Mouse (Mus musculus) stomach, postnatal 0 days (tissue): ENCODE results near the gene Tmem128. TPM values are rescaled to one million over a fixed set of nuclear protein-coding genes. Genes with fewer than 3 reads are reported as not detected.

Experiments
- ATAC-seq: fragments of 200-750 bp; cut with Nextera tagmentation; 2 replicates; pipeline ENCODE4 v1.8.0; 2017; ENCODE audit not compliant: low FRiP score, low TSS enrichment
- DNase-seq: peaks from one replicate; pipeline ENCODE4 v3.0.0-alpha.2; 2016; ENCODE audit warnings: low spot score
- H3K27ac ChIP-seq: fragments of 300-500 bp; sonication (generic); replicated peaks from 2 replicates; pipeline ENCODE4 v1.5.1; 2014; ENCODE audit warnings: mild to moderate bottlenecking, control low read depth
- H3K27me3 ChIP-seq: fragments of 300-500 bp; sonication (generic); 2 replicates; pipeline ENCODE4 v1.6.1; 2014; ENCODE audit warnings: low read length; ENCODE audit not compliant: control insufficient read depth, insufficient read depth
- H3K36me3 ChIP-seq: fragments of 300-500 bp; sonication (generic); 2 replicates; pipeline ENCODE4 v1.6.1; 2014; ENCODE audit warnings: low read length, mixed read lengths; ENCODE audit not compliant: control insufficient read depth, insufficient read depth
- H3K4me1 ChIP-seq: fragments of 300-500 bp; sonication (generic); replicated peaks from 2 replicates; pipeline ENCODE4 v1.6.1; 2014; ENCODE audit warnings: antibody characterized with exemption; ENCODE audit not compliant: control insufficient read depth, insufficient read depth
- H3K4me2 ChIP-seq: fragments of 300-500 bp; sonication (generic); replicated peaks from 2 replicates; pipeline ENCODE4 v1.6.1; 2014; ENCODE audit warnings: low read depth, mild to moderate bottlenecking, control low read depth, moderate library complexity
- H3K4me3 ChIP-seq: fragments of 300-500 bp; sonication (generic); 2 replicates; pipeline ENCODE4 v1.5.1; 2014; ENCODE audit warnings: low read depth, low read length, control low read depth
- H3K9ac ChIP-seq: fragments of 300-500 bp; sonication (generic); 2 replicates; pipeline ENCODE4 v1.6.1; 2014; ENCODE audit warnings: mild to moderate bottlenecking, low read length, control low read depth, mixed read lengths
- H3K9me3 ChIP-seq: fragments of 300-500 bp; sonication (generic); 2 replicates; pipeline ENCODE4 v1.6.1; 2016; ENCODE audit warnings: low read length; ENCODE audit not compliant: control insufficient read depth
- CTCF ChIP-seq: IDR thresholded peaks from 2 replicates; pipeline ENCODE4 v1.5.1; 2016; ENCODE audit warnings: antibody characterized with exemption, low read depth, mild to moderate bottlenecking, moderate library complexity
- EP300 ChIP-seq: optimal IDR thresholded peaks from 2 replicates; pipeline ENCODE3; 2016; ENCODE audit warnings: antibody characterized with exemption
- WGBS: fragments of 180-500 bp; shearing (Covaris S2); extraction: QIAGEN DNeasy Blood & Tissue Kit; methylation state at CpG from one replicate; pipeline ENCODE4 v1.1.7; 2014; 5-methylcytosine and 5-hydroxymethylcytosine counted together
- polyA plus RNA-seq: library from polyadenylated mRNA; unstranded; fragments of >200 nt; fragmentation: Nextera tagmentation; extraction: Ambion mirVana; gene quantifications from 2 replicates; pipeline ENCODE4 v1.2.1, GENCODE M21; 2015

Gene Tmem128
- polyA plus RNA-seq, 1 experiment from 2014 or later = 77.6 TPM

DNA sequence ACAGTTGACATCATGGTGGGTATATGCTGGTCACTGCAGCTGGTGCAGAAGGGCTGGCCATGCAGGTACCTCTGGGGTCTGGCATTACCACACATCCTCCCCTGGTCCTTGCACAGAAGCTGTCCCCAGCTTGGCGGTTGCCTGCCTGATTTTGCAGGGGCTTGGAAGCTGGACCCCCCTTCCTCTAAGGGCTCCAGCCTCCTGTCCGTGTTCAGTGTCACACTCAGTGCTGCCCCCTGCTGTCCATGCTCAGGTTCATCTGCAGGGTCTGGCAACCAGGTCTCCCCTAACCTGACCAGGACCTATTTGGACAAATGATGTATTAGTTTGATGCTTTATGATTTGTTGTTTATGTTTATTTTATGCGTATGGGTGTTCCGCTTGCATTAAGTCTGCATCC, 24.6 kb upstream of the Tmem128 start:
- Histone ChIP-seq H3K9me3 (no peaks in the 10 kb centered on the region), H3K4me2 (no peak overlapping the region), H3K27me3 (no peaks in the 10 kb centered on the region), H3K27ac (no peak overlapping the region), H3K4me3 (no peak overlapping the region), H3K4me1 (no peaks in the 10 kb centered on the region), H3K36me3 (peaks cover 15% of the 10 kb centered on the region), H3K9ac (no peak overlapping the region)
- WGBS = 70% methylated on average over 4 of the region's 4 CpGs
- DNase-seq (peak; percentile 65), ATAC-seq (no peak)
- no peak for TF ChIP-seq EP300
- peak; percentile 76 for TF ChIP-seq CTCF

DNA sequence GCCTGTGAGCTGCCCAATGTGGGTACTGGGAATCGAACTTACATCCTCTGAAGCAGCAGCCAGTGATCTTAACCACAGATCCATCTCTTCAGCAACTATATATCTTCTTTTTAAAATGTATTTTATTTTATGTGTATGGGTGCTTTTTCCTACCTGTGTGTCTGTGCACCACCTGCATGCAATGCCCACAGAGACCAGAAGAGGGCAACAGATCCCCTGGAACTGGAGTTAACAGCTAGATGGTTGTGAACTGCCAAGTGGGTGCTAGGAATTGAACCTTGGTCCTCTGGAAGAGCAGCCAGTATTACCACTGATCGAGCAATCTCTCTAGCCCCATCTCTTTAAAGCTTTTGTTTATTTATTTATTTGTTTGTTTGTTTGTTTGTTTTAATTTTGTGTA, 23.4 kb upstream of the Tmem128 start:
- H3K27me3 ChIP-seq = no peaks in the 10 kb centered on the region
- H3K27ac ChIP-seq = no peak overlapping the region
- no peak for TF ChIP-seq EP300
- peak; percentile 40 for TF ChIP-seq CTCF
- no peaks in the 10 kb centered on the region for H3K4me1 ChIP-seq
- no peak overlapping the region for H3K9ac ChIP-seq
- peaks cover 12% of the 10 kb centered on the region for H3K36me3 ChIP-seq
- WGBS = 90% methylated on average over 2 of the region's 2 CpGs
- H3K4me2 ChIP-seq = no peak overlapping the region
- DNase-seq (no peak), ATAC-seq (no peak)
- no peak overlapping the region for H3K4me3 ChIP-seq
- no peaks in the 10 kb centered on the region for H3K9me3 ChIP-seq

DNA sequence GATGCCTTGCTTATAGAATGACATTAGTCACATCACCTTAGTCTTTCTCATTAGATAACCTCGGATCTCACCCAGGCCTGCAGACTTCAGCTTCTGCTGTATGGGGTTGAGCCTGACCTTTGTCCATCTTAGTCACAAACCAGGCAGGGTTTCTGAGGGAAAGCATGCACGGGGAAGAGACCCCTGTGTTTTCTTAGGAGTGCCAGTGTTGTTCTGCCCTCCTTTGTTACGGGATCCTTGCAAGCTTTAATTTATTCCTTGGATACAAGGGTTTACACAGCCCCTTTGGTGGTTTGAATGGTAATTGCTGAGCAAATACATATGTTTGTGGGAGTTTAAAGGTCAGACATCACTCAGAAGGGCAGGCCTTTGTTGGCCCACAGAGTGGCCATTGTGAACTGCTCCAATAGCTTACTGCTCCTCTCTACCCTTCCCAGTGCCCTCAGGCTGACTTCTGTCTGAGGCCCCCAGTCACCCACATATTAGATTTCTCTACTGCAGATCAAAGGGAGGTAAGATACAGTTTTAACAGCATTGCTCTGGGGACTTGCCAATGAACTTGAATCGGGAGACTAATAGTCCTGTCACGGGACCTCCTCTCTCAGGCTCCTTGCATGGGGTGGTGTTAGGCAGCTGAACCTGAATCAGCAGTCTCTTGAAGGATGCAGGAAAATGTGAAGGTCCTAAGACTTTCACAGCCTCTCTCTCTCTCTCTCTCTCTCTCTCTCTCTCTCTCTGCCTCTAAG, 19.1 kb upstream of the Tmem128 start:
- Histone ChIP-seq H3K27ac (no peak overlapping the region), H3K36me3 (no peaks in the 10 kb centered on the region), H3K9me3 (no peaks in the 10 kb centered on the region), H3K4me3 (no peak overlapping the region), H3K27me3 (no peaks in the 10 kb centered on the region), H3K4me2 (no peak overlapping the region), H3K4me1 (no peaks in the 10 kb centered on the region), H3K9ac (no peak overlapping the region)
- 41% methylated on average over 5 of the region's 5 CpGs for WGBS
- DNase-seq (no peak), ATAC-seq (no peak)
- TF ChIP-seq EP300 (no peak), CTCF (no peak)

DNA sequence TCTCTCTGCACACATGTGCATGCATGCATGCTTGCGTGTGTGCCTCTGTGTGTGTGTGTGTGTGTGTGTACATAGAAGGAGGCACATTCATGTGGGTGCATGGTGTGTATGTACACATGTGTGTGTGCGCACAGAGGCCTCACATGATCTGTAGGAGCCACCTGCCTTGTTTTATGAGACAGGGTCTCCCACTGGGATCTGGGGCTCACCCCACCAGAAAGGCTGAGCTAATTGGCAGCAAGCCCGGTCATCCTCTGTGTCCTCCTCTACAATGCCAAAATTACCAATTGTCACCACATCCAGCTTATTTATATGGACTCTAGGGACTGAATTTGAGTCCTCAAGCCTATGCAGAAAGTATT, 18.5 kb upstream of the Tmem128 start:
- H3K9ac ChIP-seq = no peak overlapping the region
- no peak overlapping the region for H3K27ac ChIP-seq
- no peaks in the 10 kb centered on the region for H3K9me3 ChIP-seq
- 81% methylated on average over 3 of the region's 3 CpGs for WGBS
- no peaks in the 10 kb centered on the region for H3K27me3 ChIP-seq
- H3K4me3 ChIP-seq = no peak overlapping the region
- no peak overlapping the region for H3K4me2 ChIP-seq
- no peaks in the 10 kb centered on the region for H3K36me3 ChIP-seq
- DNase-seq (no peak), ATAC-seq (no peak)
- TF ChIP-seq EP300 (no peak), CTCF (no peak)
- H3K4me1 ChIP-seq = no peaks in the 10 kb centered on the region

DNA sequence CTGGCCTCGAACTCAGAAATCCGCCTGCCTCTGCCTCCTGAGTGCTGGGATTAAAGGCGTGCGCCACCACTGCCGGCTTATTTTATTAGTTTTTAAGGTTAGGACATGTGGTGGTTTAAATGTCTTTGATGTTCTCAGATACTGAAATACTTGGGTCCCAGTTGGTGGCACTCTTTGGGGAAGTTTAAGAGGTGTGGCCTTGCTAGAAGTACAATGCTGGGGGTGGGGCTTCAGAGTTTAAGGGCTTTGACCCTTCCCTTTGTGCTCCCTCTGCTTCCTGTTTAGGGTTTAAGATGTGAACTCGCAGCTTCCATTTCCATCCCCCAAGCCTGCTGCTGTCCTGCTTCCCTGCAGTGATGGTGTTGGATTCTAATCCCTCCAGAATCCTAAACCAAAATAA, 18.0 kb upstream of the Tmem128 start:
- no peaks in the 10 kb centered on the region for H3K4me1 ChIP-seq

DNA sequence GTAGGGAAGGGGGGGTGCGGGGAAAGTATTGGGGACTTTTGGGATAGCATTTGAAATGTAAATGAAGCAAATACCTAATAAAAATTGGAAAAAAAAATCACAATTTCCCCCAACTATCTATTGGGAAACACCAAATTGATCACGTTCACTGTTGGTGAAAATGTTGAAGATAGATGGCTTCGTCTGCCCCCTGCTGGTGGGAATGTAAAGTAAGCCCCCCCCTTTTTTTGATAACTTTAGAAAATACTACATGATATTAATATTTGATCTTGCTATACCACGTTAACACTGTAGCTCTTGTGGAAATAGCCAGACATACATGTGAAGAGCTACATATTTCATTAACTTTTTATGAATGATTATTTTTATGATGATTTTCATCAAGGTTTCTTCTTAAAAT, 4.8 kb upstream of the Tmem128 start:
- DNase-seq = no peak
- Histone ChIP-seq H3K9ac (no peak overlapping the region), H3K4me3 (no peak overlapping the region), H3K27ac (no peak overlapping the region), H3K36me3 (no peaks in the 10 kb centered on the region), H3K27me3 (no peaks in the 10 kb centered on the region), H3K4me1 (no peaks in the 10 kb centered on the region), H3K4me2 (no peak overlapping the region), H3K9me3 (no peaks in the 10 kb centered on the region)
- ATAC-seq = no peak
- TF ChIP-seq EP300 = no peak
- peak; percentile 55 for TF ChIP-seq CTCF
- 35% methylated on average over 4 of the region's 4 CpGs for WGBS

More for the DNA sequence above, 18.0 kb upstream of the Tmem128 start:
- Histone ChIP-seq H3K36me3 (no peaks in the 10 kb centered on the region), H3K9ac (no peak overlapping the region), H3K4me2 (no peak overlapping the region), H3K27me3 (no peaks in the 10 kb centered on the region), H3K4me3 (no peak overlapping the region), H3K27ac (no peak overlapping the region), H3K9me3 (no peaks in the 10 kb centered on the region)
- WGBS = 81% methylated on average over 6 of the region's 6 CpGs
- DNase-seq (no peak), ATAC-seq (no peak)
- TF ChIP-seq CTCF = no peak
- TF ChIP-seq EP300 = no peak
